Mouse (Mus musculus): Measurements from ENCODE around the gene Cep152. TPM values are rescaled to one million over a fixed set of nuclear protein-coding genes. Genes with fewer than 3 reads are reported as not detected.

Cep152 gene
- total and polyA plus RNA-seq, 2 experiments from 2014 or later = 1.3 to 1.5 TPM

DNA sequence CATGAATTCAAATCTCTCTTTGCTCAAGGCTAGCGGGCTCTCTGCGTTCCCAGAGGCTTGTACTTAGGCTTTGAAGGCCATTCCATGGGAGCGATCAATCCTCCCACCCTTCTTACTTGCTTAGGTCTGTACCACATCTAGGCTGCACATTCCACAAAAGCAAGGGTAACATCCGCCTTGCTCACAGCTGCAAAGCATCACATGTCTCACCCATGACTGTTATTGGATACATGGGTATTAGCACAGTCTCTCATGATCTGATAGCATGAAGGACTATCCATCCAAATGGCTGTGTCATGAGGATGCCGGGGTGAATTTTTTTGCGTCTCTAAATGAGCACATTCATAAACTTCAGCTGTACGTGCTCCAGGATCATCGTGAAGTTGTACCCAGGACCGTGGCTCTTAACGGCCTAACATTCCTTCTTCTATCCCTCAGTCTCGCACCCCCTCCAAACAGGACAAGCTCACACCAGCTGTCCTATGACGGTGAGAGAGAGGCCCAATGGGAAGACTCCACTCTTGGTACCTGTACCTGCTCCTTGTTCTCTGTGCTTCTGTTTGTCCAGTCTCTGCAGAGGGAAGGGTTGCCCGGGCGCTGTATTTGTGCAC is 25.9 kb upstream of the Cep152 start:
- Histone ChIP-seq H3K4me1 (ENCODE audit: control insufficient read depth, insufficient read depth) (no peaks in the 10 kb centered on the region), H3K27me3 (ENCODE audit: control insufficient read depth, insufficient read depth, low read length) (no peaks in the 10 kb centered on the region), H3K4me3 (ENCODE audit: low read depth, low read length) (no peak overlapping the region), H3K27ac (ENCODE audit: low read depth) (no peak overlapping the region), H3K36me3 (replicated peaks; ENCODE audit: control insufficient read depth, insufficient read depth, low read length) (no peaks in the 10 kb centered on the region), H3K9me3 (replicated peaks; ENCODE audit: control insufficient read depth, low read length) (no peaks in the 10 kb centered on the region), H3K9ac (replicated peaks; ENCODE audit: low read depth, low read length) (no peak overlapping the region), H3K4me2 (ENCODE audit: low read depth, low read length) (no peak overlapping the region)
- WGBS = 84% methylated on average over 14 of the region's 14 CpGs
- ATAC-seq (ENCODE audit: insufficient read depth, low read depth) = no peak
- no peak for DNase-seq (ENCODE audit: low spot score)
- no peak for TF ChIP-seq EP300 (IDR thresholded peaks at IDR 0.05; ENCODE audit: low read depth)
- TF ChIP-seq CTCF (IDR thresholded peaks at IDR 0.05; ENCODE audit: low read depth) = no peak

GRCm38 (mm10) chr2:125650038-125650437 is 25.1 kb upstream of the Cep152 start:
- Histone ChIP-seq H3K4me3 (ENCODE audit: low read depth, low read length) (no peak overlapping the region), H3K9ac (replicated peaks; ENCODE audit: low read depth, low read length) (no peak overlapping the region), H3K4me1 (ENCODE audit: control insufficient read depth, insufficient read depth) (no peaks in the 10 kb centered on the region), H3K4me2 (ENCODE audit: low read depth, low read length) (no peak overlapping the region), H3K27ac (ENCODE audit: low read depth) (no peak overlapping the region), H3K36me3 (replicated peaks; ENCODE audit: control insufficient read depth, insufficient read depth, low read length) (no peaks in the 10 kb centered on the region), H3K9me3 (replicated peaks; ENCODE audit: control insufficient read depth, low read length) (no peaks in the 10 kb centered on the region), H3K27me3 (ENCODE audit: control insufficient read depth, insufficient read depth, low read length) (no peaks in the 10 kb centered on the region)
- 86% methylated on average over 5 of the region's 5 CpGs for WGBS
- DNase-seq (ENCODE audit: low spot score) (no peak), ATAC-seq (ENCODE audit: insufficient read depth, low read depth) (no peak)
- TF ChIP-seq CTCF (IDR thresholded peaks at IDR 0.05; ENCODE audit: low read depth) (no peak), EP300 (IDR thresholded peaks at IDR 0.05; ENCODE audit: low read depth) (no peak)

- Histone ChIP-seq H3K36me3 (replicated peaks; ENCODE audit: control insufficient read depth, insufficient read depth, low read length) (no peaks in the 10 kb centered on the region), H3K9me3 (replicated peaks; ENCODE audit: control insufficient read depth, low read length) (no peaks in the 10 kb centered on the region), H3K4me1 (ENCODE audit: control insufficient read depth, insufficient read depth) (no peaks in the 10 kb centered on the region), H3K27me3 (ENCODE audit: control insufficient read depth, insufficient read depth, low read length) (no peaks in the 10 kb centered on the region), H3K27ac (ENCODE audit: low read depth) (no peak overlapping the region), H3K4me3 (ENCODE audit: low read depth, low read length) (no peak overlapping the region), H3K9ac (replicated peaks; ENCODE audit: low read depth, low read length) (no peak overlapping the region), H3K4me2 (ENCODE audit: low read depth, low read length) (no peak overlapping the region)
- TF ChIP-seq EP300 (IDR thresholded peaks at IDR 0.05; ENCODE audit: low read depth) (no peak), CTCF (IDR thresholded peaks at IDR 0.05; ENCODE audit: low read depth) (no peak)
- no peak for DNase-seq (ENCODE audit: low spot score)
- ATAC-seq (ENCODE audit: insufficient read depth, low read depth) = no peak
- 83% methylated on average over 6 of the region's 6 CpGs for WGBS
Measured at GRCm38 (mm10) chr2:125644912-125645311, 20.0 kb upstream of the Cep152 start.

- no peak for DNase-seq (ENCODE audit: low spot score)
- Histone ChIP-seq H3K27ac (ENCODE audit: low read depth) (no peak overlapping the region), H3K4me3 (ENCODE audit: low read depth, low read length) (no peak overlapping the region), H3K36me3 (replicated peaks; ENCODE audit: control insufficient read depth, insufficient read depth, low read length) (no peaks in the 10 kb centered on the region), H3K9me3 (replicated peaks; ENCODE audit: control insufficient read depth, low read length) (no peaks in the 10 kb centered on the region), H3K9ac (replicated peaks; ENCODE audit: low read depth, low read length) (no peak overlapping the region), H3K27me3 (ENCODE audit: control insufficient read depth, insufficient read depth, low read length) (no peaks in the 10 kb centered on the region), H3K4me1 (ENCODE audit: control insufficient read depth, insufficient read depth) (no peaks in the 10 kb centered on the region), H3K4me2 (ENCODE audit: low read depth, low read length) (no peak overlapping the region)
- TF ChIP-seq EP300 (IDR thresholded peaks at IDR 0.05; ENCODE audit: low read depth) = no peak
- TF ChIP-seq CTCF (IDR thresholded peaks at IDR 0.05; ENCODE audit: low read depth) = no peak
- ATAC-seq (ENCODE audit: insufficient read depth, low read depth) = no peak
- WGBS = 67% methylated on average over 7 of the region's 7 CpGs
Measured at GRCm38 (mm10) chr2:125637331-125637730, 12.4 kb upstream of the Cep152 start.

DNA sequence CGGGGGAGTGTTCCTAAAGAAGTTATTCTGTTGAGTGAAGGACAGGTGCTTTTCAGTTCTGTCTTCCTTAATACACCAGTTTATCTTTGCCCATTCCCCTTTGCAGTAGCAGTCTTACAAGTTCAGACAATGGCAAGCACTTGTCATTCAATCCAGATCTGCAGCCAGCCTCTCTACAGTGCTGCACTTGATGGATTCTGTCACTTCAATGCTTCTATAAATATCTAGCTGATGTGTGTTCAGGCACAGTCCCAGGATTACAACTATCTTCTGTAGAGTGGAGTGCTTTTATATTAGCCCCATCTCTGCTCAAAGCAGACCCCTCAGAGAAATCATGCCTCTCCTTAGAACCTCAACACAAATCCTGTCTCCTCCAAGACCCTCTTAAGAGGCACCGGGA is 5.1 kb upstream of the Cep152 start:
- no peak overlapping the region for H3K9ac ChIP-seq (replicated peaks; ENCODE audit: low read depth, low read length)
- TF ChIP-seq EP300 (IDR thresholded peaks at IDR 0.05; ENCODE audit: low read depth) = no peak
- TF ChIP-seq CTCF (IDR thresholded peaks at IDR 0.05; ENCODE audit: low read depth) = no peak
- H3K27ac ChIP-seq (ENCODE audit: low read depth) = peak overlapping the region; percentile 48; the same call in 1 of the 2 replicates
- H3K4me2 ChIP-seq (ENCODE audit: low read depth, low read length) = no peak overlapping the region
- WGBS = 47% methylated on average over 2 of the region's 2 CpGs
- no peaks in the 10 kb centered on the region for H3K9me3 ChIP-seq (replicated peaks; ENCODE audit: control insufficient read depth, low read length)
- no peak overlapping the region for H3K4me3 ChIP-seq (ENCODE audit: low read depth, low read length)
- peaks cover 12% of the 10 kb centered on the region; the same call in 1 of the 2 replicates for H3K4me1 ChIP-seq (ENCODE audit: control insufficient read depth, insufficient read depth)
- peak; percentile 51 for DNase-seq (ENCODE audit: low spot score)
- no peak for ATAC-seq (ENCODE audit: insufficient read depth, low read depth)
- no peaks in the 10 kb centered on the region for H3K36me3 ChIP-seq (replicated peaks; ENCODE audit: control insufficient read depth, insufficient read depth, low read length)
- H3K27me3 ChIP-seq (ENCODE audit: control insufficient read depth, insufficient read depth, low read length) = no peaks in the 10 kb centered on the region

GRCm38 (mm10) chr2:125628487-125628886 is 3.6 kb upstream of the Cep152 start:
- 0 out of 2 replicates have a peak overlapping the region, but pooled peaks have one; percentile 21 for H3K27ac ChIP-seq (ENCODE audit: low read depth)
- 35% methylated on average over 6 of the region's 6 CpGs for WGBS
- no peaks in the 10 kb centered on the region for H3K36me3 ChIP-seq (replicated peaks; ENCODE audit: control insufficient read depth, insufficient read depth, low read length)
- ATAC-seq (ENCODE audit: insufficient read depth, low read depth) = no peak
- H3K4me1 ChIP-seq (ENCODE audit: control insufficient read depth, insufficient read depth) = peaks cover 20% of the 10 kb centered on the region; the same call in 1 of the 2 replicates
- no peak overlapping the region for H3K9ac ChIP-seq (replicated peaks; ENCODE audit: low read depth, low read length)
- DNase-seq (ENCODE audit: low spot score) = no peak
- H3K4me3 ChIP-seq (ENCODE audit: low read depth, low read length) = no peak overlapping the region
- H3K4me2 ChIP-seq (ENCODE audit: low read depth, low read length) = no peak overlapping the region
- TF ChIP-seq EP300 (IDR thresholded peaks at IDR 0.05; ENCODE audit: low read depth) (no peak), CTCF (IDR thresholded peaks at IDR 0.05; ENCODE audit: low read depth) (no peak)
- no peaks in the 10 kb centered on the region for H3K27me3 ChIP-seq (ENCODE audit: control insufficient read depth, insufficient read depth, low read length)
- H3K9me3 ChIP-seq (replicated peaks; ENCODE audit: control insufficient read depth, low read length) = no peaks in the 10 kb centered on the region

All from heart, postnatal 0 days (tissue).